Mouse (Mus musculus) cerebellum, postnatal 36 days (tissue): Measurements from ENCODE around the gene Gmcl1.

Experiments
- DNase-seq, 2 experiments: peaks; one replicate each; pipeline ENCODE4 v3.0.0; 2021 to 2022; ENCODE audit warnings: mixed read lengths in 2 of 2

Gmcl1 gene

DNA sequence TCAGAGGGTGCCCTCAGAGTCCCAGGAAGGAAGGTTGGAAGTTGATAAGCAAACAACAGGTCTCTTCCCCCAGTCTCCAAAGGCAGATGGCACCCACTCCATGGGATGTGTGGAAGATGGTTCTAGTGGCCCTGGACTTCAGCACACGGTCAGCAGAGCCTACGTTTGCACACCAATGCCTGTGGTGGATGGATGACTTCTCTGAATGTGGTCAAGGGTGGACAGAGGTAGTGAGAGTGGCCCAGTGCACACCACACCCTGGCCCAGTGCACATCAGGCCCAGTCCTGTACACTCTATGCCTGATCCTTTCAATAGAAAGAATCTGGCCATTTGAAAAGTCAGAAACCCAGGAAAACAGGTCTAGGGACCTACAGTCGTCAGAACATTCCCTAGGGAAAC, 74.7 kb downstream of the Gmcl1 start:
- no peak for DNase-seq

DNA sequence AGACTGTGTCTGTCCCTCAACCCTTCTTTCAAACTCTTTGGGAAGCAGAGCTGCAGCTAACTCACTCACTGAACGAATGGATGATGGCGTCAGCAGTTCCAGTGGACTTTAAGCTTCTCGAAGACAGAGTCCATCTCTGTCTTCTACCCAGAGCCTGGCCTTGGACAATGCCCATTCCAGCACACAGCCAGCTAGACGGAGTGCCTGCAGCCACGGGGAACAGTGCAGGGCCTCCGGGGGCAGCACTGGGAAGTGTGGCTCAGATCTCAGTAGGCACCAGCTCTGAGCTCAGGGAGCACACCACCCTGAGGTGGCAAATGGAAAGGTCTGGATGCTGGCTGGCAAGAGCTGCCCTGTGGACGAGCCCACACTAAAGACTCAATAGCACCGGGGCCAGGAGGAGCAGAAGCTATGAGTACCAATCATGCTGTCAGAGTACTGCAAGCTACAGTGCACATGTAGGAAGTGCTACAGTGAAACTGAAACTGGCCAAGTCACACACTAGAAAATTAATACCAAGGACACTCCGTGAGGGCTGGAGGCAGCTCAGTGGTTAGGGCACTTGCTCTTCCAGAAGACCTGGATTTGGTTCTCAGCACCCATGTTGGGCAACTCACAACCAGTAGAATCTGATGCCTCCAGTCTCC, 78.8 kb downstream of the Gmcl1 start:
- no peak for DNase-seq

GRCm38 (mm10) chr6:86653026-86653425, 80.2 kb downstream of the Gmcl1 start:
- DNase-seq, result no peak

GRCm38 (mm10) chr6:86646143-86646542, 87.0 kb downstream of the Gmcl1 start:
- no peak for DNase-seq

GRCm38 (mm10) chr6:86645551-86645950, 87.6 kb downstream of the Gmcl1 start:
- no peak for DNase-seq

DNA sequence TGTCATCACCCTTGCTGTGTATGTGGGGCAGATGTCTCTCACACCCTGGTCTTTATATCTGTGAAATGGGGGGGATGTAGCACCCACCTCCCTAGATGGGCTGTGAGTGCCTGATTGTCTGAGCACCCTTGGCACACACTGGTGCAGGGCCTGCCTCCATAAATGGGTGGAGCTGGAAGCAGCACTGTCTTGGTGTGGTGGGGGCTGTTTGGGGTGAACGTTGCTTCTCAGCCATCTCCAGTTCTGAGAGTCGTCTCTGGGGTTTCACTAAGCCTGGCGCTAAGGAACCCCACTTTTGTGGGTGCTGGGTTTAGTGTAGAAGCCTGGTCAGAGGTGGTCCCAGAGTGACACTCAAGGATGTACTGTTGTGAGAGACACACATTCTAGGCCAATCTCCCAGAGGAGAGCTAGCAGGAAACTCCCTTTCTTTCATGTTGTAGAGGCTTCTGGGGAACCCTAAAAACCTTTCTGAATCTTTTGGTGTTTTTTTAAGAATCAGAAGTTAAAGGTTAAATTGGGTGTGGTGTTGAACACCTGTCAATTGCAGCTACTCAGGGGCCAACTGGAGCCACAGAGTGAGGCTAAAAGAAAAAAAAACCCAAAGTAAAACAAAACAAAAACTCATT, 88.3 kb downstream of the Gmcl1 start:
- no peak for DNase-seq
